Mouse (Mus musculus): Measurements from ENCODE around the gene Mttp. TPM values are rescaled to one million over a fixed set of nuclear protein-coding genes. Genes with fewer than 3 reads are reported as not detected.

The Mttp gene
- total and polyA plus RNA-seq, 3 experiments, result 2.5 to 4.4 TPM; not detected in 1

DNA sequence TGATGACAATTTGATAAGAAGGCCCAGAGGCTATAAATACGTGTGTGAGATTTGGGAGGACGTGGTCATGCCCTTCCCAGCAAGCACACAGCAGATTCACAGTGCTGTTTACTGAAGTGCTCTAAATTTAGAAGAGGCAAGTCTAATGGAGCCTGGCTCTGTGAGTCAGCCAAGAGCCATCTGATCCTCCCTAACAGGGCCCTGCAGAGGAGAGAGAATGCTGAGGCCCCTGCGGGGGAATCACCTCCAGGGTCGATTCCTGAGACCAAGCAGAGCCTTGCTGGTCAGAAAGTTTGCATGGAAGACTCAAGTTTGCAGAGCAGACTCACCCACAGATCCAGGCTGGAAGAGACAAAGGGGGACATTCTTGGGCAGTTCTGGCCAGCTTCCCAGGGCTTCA is 90.8 kb downstream of the Mttp start:
- H3K4me1 ChIP-seq (ENCODE audit: control insufficient read depth in 1 of 2, insufficient read depth in 2 of 2, low read length in 2 of 2), result no peaks in the 10 kb centered on the region
- H3K9ac ChIP-seq (ENCODE audit: control insufficient read depth, low read depth, low read length, poor library complexity, severe bottlenecking), result no peak overlapping the region
- H3K79me2 ChIP-seq (ENCODE audit: control insufficient read depth, insufficient read depth, low read length, poor library complexity), result no peaks in the 10 kb centered on the region
- no peak for DNase-seq (ENCODE audit: low read depth, low spot score)
- no peaks in the 10 kb centered on the region for H3K9me3 ChIP-seq (replicated peaks; ENCODE audit: insufficient read depth, low read length)
- H3K27ac ChIP-seq (ENCODE audit: control insufficient read depth, low read depth, low read length), result no peak overlapping the region
- peaks cover 0 to 2% of the 10 kb centered on the region in 2 experiments; a peak in 2 of 4 replicates for H3K27me3 ChIP-seq (ENCODE audit: control insufficient read depth in 1 of 2, insufficient read depth in 2 of 2, low read length in 2 of 2)
- H3K4me3 ChIP-seq (ENCODE audit: control insufficient read depth in 1 of 2, insufficient read depth in 1 of 2, low read depth in 2 of 2, low read length in 2 of 2), result no peak overlapping the region
- H3K36me3 ChIP-seq (ENCODE audit: control insufficient read depth in 1 of 2, insufficient read depth in 2 of 2, low read length in 2 of 2), result no peaks in the 10 kb centered on the region
- TF ChIP-seq EP300 (IDR thresholded peaks at IDR 0.05; ENCODE audit: low read depth in 1 of 2, low read length in 2 of 2), result no peak
- no peak for TF ChIP-seq MAX (IDR thresholded peaks at IDR 0.05; ENCODE audit: low read length)
- TF ChIP-seq ZC3H11A (IDR thresholded peaks at IDR 0.05; ENCODE audit: low read depth, low read length), result no peak
- no peak for TF ChIP-seq POLR2AphosphoS5 (IDR thresholded peaks at IDR 0.05; ENCODE audit: borderline replicate concordance, low read depth, low read length)
- TF ChIP-seq ZMIZ1 (IDR thresholded peaks at IDR 0.05; ENCODE audit: low read depth, low read length), result no peak
- TF ChIP-seq E2F4 (IDR thresholded peaks at IDR 0.05; ENCODE audit: borderline replicate concordance, low read depth, low read length), result no peak
- TF ChIP-seq MEF2A (IDR thresholded peaks at IDR 0.05; ENCODE audit: extremely low read depth, insufficient replicate concordance, low read depth, low read length, poor library complexity, severe bottlenecking), result no peak
- no peak for TF ChIP-seq ETS1 (IDR thresholded peaks at IDR 0.05; ENCODE audit: low read depth, low read length)
- TF ChIP-seq TBP (IDR thresholded peaks at IDR 0.05; ENCODE audit: low read depth, low read length), result no peak

DNA sequence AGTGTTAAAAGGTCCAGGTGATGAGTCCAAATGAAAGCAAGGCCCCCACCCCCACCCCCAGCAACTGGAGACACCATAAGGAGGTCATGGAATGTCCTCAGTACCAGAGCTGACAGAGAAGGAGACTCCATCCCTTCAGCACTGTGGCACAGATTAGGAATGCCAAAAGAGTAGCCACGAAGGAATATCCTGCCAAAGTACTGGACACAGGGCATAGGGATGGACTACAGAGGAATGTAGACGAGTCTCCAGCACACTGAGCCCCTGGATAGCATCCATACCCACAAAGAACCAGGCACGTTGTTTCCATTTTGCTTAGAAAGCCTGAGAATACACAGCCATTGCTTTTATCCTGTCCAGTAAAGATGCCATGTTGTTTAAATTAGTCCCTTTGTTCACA is 93.3 kb downstream of the Mttp start:
- TF ChIP-seq GATA1 (IDR thresholded peaks at IDR 0.05; ENCODE audit: low read depth, low read length) (no peak), MAX (IDR thresholded peaks at IDR 0.05; ENCODE audit: low read length) (no peak), MYC (IDR thresholded peaks at IDR 0.05; ENCODE audit: low read depth, low read length) (no peak), GABPA (IDR thresholded peaks at IDR 0.05; ENCODE audit: low read depth, low read length) (no peak), POLR2AphosphoS2 (IDR thresholded peaks at IDR 0.05; ENCODE audit: low read length) (no peak), HCFC1 (IDR thresholded peaks at IDR 0.05; ENCODE audit: low read depth, low read length) (no peak), RAD21 (IDR thresholded peaks at IDR 0.05; ENCODE audit: low read depth, low read length) (no peak), CTCF (IDR thresholded peaks at IDR 0.05 in 2 of 3, conservative IDR thresholded peaks at IDR 0.05 in 1 of 3; ENCODE audit: control insufficient read depth in 1 of 3, insufficient read depth in 1 of 3, low read depth in 2 of 3, low read length in 3 of 3, poor library complexity in 1 of 3, severe bottlenecking in 1 of 3) (no peak), JUND (IDR thresholded peaks at IDR 0.05; ENCODE audit: low read depth, low read length) (no peak), MAFK (IDR thresholded peaks at IDR 0.05; ENCODE audit: borderline replicate concordance, low read depth, low read length) (no peak), USF1 (IDR thresholded peaks at IDR 0.05; ENCODE audit: low read depth, low read length) (no peak), ZMIZ1 (IDR thresholded peaks at IDR 0.05; ENCODE audit: low read depth, low read length) (no peak), TBP (IDR thresholded peaks at IDR 0.05; ENCODE audit: low read depth, low read length) (no peak), NELFE (IDR thresholded peaks at IDR 0.05; ENCODE audit: low read depth, low read length) (no peak)
- Histone ChIP-seq H3K9ac (ENCODE audit: control insufficient read depth, low read depth, low read length, poor library complexity, severe bottlenecking) (no peak overlapping the region), H3K79me2 (ENCODE audit: control insufficient read depth, insufficient read depth, low read length, poor library complexity) (no peaks in the 10 kb centered on the region), H3K4me1 (ENCODE audit: control insufficient read depth in 1 of 2, insufficient read depth in 2 of 2, low read length in 2 of 2) (no peaks in the 10 kb centered on the region), H3K36me3 (ENCODE audit: control insufficient read depth in 1 of 2, insufficient read depth in 2 of 2, low read length in 2 of 2) (no peaks in the 10 kb centered on the region), H3K4me3 (ENCODE audit: control insufficient read depth in 1 of 2, insufficient read depth in 1 of 2, low read depth in 2 of 2, low read length in 2 of 2) (no peak overlapping the region), H3K27me3 (ENCODE audit: control insufficient read depth in 1 of 2, insufficient read depth in 2 of 2, low read length in 2 of 2) (peaks cover 0 to 2% of the 10 kb centered on the region in 2 experiments; a peak in 2 of 4 replicates), H3K9me3 (replicated peaks; ENCODE audit: insufficient read depth, low read length) (no peaks in the 10 kb centered on the region), H3K27ac (ENCODE audit: control insufficient read depth, low read depth, low read length) (no peak overlapping the region)
- no peak for DNase-seq (ENCODE audit: low read depth, low spot score)

All from MEL (cell line).